Mouse (Mus musculus): ENCODE data around the gene Ifit2. TPM values are rescaled to one million over a fixed set of nuclear protein-coding genes. Genes with fewer than 3 reads are reported as not detected.
"Not testable (repeated sequence)": the region's sequence is repeated elsewhere in the genome, so short reads cannot be mapped to it uniquely, and the experiment has no call there.

Ifit2 gene
- total RNA-seq, 2 experiments from 2014 or later = 5.8 to 6.5 TPM

GRCm38 (mm10) chr19:34587898-34588692 is 37.6 kb downstream of the Ifit2 start:
- not testable (repeated sequence) for DNase-seq
- intact Hi-C loops (cut with DNase I) = loop anchor here (2.0 kb wide), 1 partner anchor 17 kb away; no protein-coding TSS in a partner anchor

GRCm38 (mm10) chr19:34588959-34589358 is 38.5 kb downstream of the Ifit2 start:
- intact Hi-C loops (cut with DNase I) = loop anchor here (2.0 kb wide), 1 partner anchor 16 kb away; no protein-coding TSS in a partner anchor

GRCm38 (mm10) chr19:34593456-34593855 is 43.0 kb downstream of the Ifit2 start:
- DNase-seq = no peak
- intact Hi-C loops (cut with DNase I) = no loop called here

More at GRCm38 (mm10) chr19:34588959-34589358, 38.5 kb downstream of the Ifit2 start:
- no peak for DNase-seq

GRCm38 (mm10) chr19:34594523-34594922 is 44.0 kb downstream of the Ifit2 start:
- intact Hi-C loops (cut with DNase I) = not testable (repeated sequence)

GRCm38 (mm10) chr19:34596811-34597210 is 46.3 kb downstream of the Ifit2 start:
- intact Hi-C loops (cut with DNase I) = no loop called here
- no peak for DNase-seq

More at GRCm38 (mm10) chr19:34594523-34594922, 44.0 kb downstream of the Ifit2 start:
- not testable (repeated sequence) for DNase-seq

- intact Hi-C loops (cut with DNase I) = no loop called here
These were observed 47.8 kb downstream of the Ifit2 start for GRCm38 (mm10) chr19:34598341-34598740.

GRCm38 (mm10) chr19:34599250-34599649 is 48.8 kb downstream of the Ifit2 start:
- DNase-seq; intact Hi-C loops (cut with DNase I): not testable (repeated sequence)

More at GRCm38 (mm10) chr19:34598341-34598740, 47.8 kb downstream of the Ifit2 start:
- peak; percentile 59 for DNase-seq

GRCm38 (mm10) chr19:34601888-34602287 is 51.4 kb downstream of the Ifit2 start, which contains the start of gene Ifit1bl1:
Gene Ifit1bl1 (minus strand): TSS chr19:34601956.
- intact Hi-C loops (cut with DNase I); DNase-seq: not testable (repeated sequence)

- intact Hi-C loops (cut with DNase I) = loop anchor here (2.0 kb wide), 2 partner anchors 17 to 57 kb away; no protein-coding TSS in a partner anchor
- DNase-seq = no peak
These were observed 55.0 kb downstream of the Ifit2 start for GRCm38 (mm10) chr19:34605472-34605871.

- DNase-seq = peak; percentile 50 to 72
- intact Hi-C loops (cut with DNase I) = not testable (repeated sequence)
These were observed 57.0 kb downstream of the Ifit2 start, which contains the start of gene Ifit3b for GRCm38 (mm10) chr19:34607237-34608051. Gene Ifit3b (plus strand): TSS chr19:34607970.

- DNase-seq; intact Hi-C loops (cut with DNase I): not testable (repeated sequence)
These were observed 59.6 kb downstream of the Ifit2 start for GRCm38 (mm10) chr19:34610118-34610517.

GRCm38 (mm10) chr19:34612243-34613001 is 61.9 kb downstream of the Ifit2 start:
- intact Hi-C loops (cut with DNase I); DNase-seq: not testable (repeated sequence)

- no peak for DNase-seq
- intact Hi-C loops (cut with DNase I) = no loop called here
These were observed 70.4 kb downstream of the Ifit2 start for GRCm38 (mm10) chr19:34620871-34621270.

- no peak for DNase-seq
- intact Hi-C loops (cut with DNase I) = no loop called here
These were observed 73.3 kb downstream of the Ifit2 start for GRCm38 (mm10) chr19:34623781-34624180.

- no peak for DNase-seq
- intact Hi-C loops (cut with DNase I) = no loop called here
These were observed 74.2 kb downstream of the Ifit2 start for GRCm38 (mm10) chr19:34624663-34625062.

Other genes starting within 250 kb of the Ifit2 start
- under 1 TPM; 0.28 to 0.49 TPM for gene Ch25h, start 75.5 kb upstream of the Ifit2 start, total RNA-seq (2021)
- gene Lipa, start 23.2 kb upstream of the Ifit2 start, total RNA-seq (2021) = 10 to 100 TPM; 28.0 to 28.4 TPM
- 1 to 10 TPM; 4.2 to 9.2 TPM for gene Ifit3, start 32.8 kb downstream of the Ifit2 start, total RNA-seq (2021)
- gene Ifit1bl1, start 51.3 kb downstream of the Ifit2 start, total RNA-seq (2021) = 1 to 10 TPM; 1.1 to 1.9 TPM
- gene Ifit3b, start 57.3 kb downstream of the Ifit2 start, total RNA-seq (2021) = 1 to 10 TPM; 1.8 to 3.5 TPM
- 1 to 10 TPM; 1.1 to 1.2 TPM for gene Ifit1bl2, start 90.0 kb downstream of the Ifit2 start, total RNA-seq (2021)
- 1 to 10 TPM; 2.0 to 3.5 TPM for gene Ifit1, start 90.2 kb downstream of the Ifit2 start, total RNA-seq (2021)
- 1 to 10 TPM; 1.7 to 1.9 TPM for gene Slc16a12, start 196.6 kb downstream of the Ifit2 start, total RNA-seq (2021)